Comparison of ENCODE assay signal across 12 mouse cellular contexts in genomic region chr1:185098975-185099958, GRCm38 (mm10).
DNase-seq lines count a peak whose midpoint lies in the region; ATAC-seq and TF ChIP-seq lines count a peak whose summit lies in the region.
"Had no signal": no experiment of that assay in that cellular context is flagged by ENCODE, and none has a peak within 500 bp of the region (broad histone marks: within the 10 kb centered on the region; RNA-seq: fewer than 3 reads in every experiment).

No protein-coding gene starts in this region.

- intact Hi-C loops in heart, postnatal 36 days (cut with DNase I): no loop called here
- intact Hi-C loops in gastrocnemius, adult 2 months (cut with DNase I): no loop called here

- no peaks in the 10 kb centered on the region for H3K27me3 ChIP-seq in heart, embryonic 14.5 days (ENCODE audit: control insufficient read depth, insufficient read depth, low read length)
- no peaks in the 10 kb centered on the region for H3K27me3 ChIP-seq in forebrain, embryonic 13.5 days
- H3K27me3 ChIP-seq in midbrain, embryonic 12.5 days: no peaks in the 10 kb centered on the region; the same call in 1 of the 2 replicates
- H3K27me3 ChIP-seq: embryonic facial prominence, embryonic 15.5 days had no signal

- 36% methylated on average over 18 of the region's 18 CpGs for WGBS in heart, embryonic 14.5 days
- 8% methylated on average over 18 of the region's 18 CpGs for WGBS in forebrain, embryonic 13.5 days
- WGBS in midbrain, embryonic 12.5 days: 6% methylated on average over 18 of the region's 18 CpGs

- H3K4me3 ChIP-seq in heart, embryonic 14.5 days (ENCODE audit: control insufficient read depth in 1 of 2, insufficient read depth in 1 of 2, low read depth in 1 of 2, low read length in 2 of 2): no peak overlapping the region
- H3K4me3 ChIP-seq in forebrain, embryonic 13.5 days: no peak overlapping the region; the same call in 1 of the 2 replicates
- H3K4me3 ChIP-seq in midbrain, embryonic 12.5 days: no peak overlapping the region
- H3K4me3 ChIP-seq in gastrocnemius, adult 2 months: no peak overlapping the region
- H3K4me3 ChIP-seq: embryonic facial prominence, embryonic 15.5 days; liver, embryonic 12.5 days had no signal

- TF ChIP-seq CTCF in gastrocnemius, adult 2 months (IDR thresholded peaks at IDR 0.05): no peak

- H3K9ac ChIP-seq in heart, embryonic 14.5 days (ENCODE audit: low read length): no peak overlapping the region
- no peak overlapping the region for H3K9ac ChIP-seq in forebrain, embryonic 13.5 days
- peak overlapping the region; percentile 31; the same call in 1 of the 2 replicates for H3K9ac ChIP-seq in midbrain, embryonic 12.5 days (replicated peaks)
- H3K9ac ChIP-seq: embryonic facial prominence, embryonic 15.5 days; liver, embryonic 12.5 days had no signal

- no peaks in the 10 kb centered on the region for H3K36me3 ChIP-seq in heart, embryonic 14.5 days (ENCODE audit: control insufficient read depth, insufficient read depth, low read length)
- H3K36me3 ChIP-seq in forebrain, embryonic 13.5 days (ENCODE audit: poor library complexity, severe bottlenecking): no peaks in the 10 kb centered on the region
- H3K36me3 ChIP-seq in midbrain, embryonic 12.5 days: no peaks in the 10 kb centered on the region
- H3K36me3 ChIP-seq: embryonic facial prominence, embryonic 15.5 days; liver, embryonic 12.5 days had no signal

- H3K27ac ChIP-seq in heart, embryonic 14.5 days (replicated peaks in 1 of 2; ENCODE audit: control insufficient read depth in 1 of 2, insufficient read depth in 1 of 2, low read depth in 2 of 2, low read length in 2 of 2): peak overlapping the region; percentile 28 to 66
- H3K27ac ChIP-seq in forebrain, embryonic 13.5 days: peak overlapping the region; percentile 65
- H3K27ac ChIP-seq in midbrain, embryonic 12.5 days (replicated peaks): peak overlapping the region; percentile 82
- H3K27ac ChIP-seq in gastrocnemius, adult 2 months: no peak overlapping the region
- H3K27ac ChIP-seq: embryonic facial prominence, embryonic 15.5 days; liver, embryonic 12.5 days had no signal

- DNase-seq in heart, postnatal 36 days: no peak
- peak; percentile 72 for DNase-seq in R1 (ENCODE audit: low read depth, low spot score)
- DNase-seq in gastrocnemius, postnatal 10 days: no peak
- no peak for DNase-seq in gastrocnemius, adult 2 months
- no peak for DNase-seq in urinary bladder, adult 18-20 months (ENCODE audit: low spot score in 2 of 2)
- DNase-seq: gastrocnemius, postnatal 14 days; kidney, adult 9 months had no signal

- H3K9me3 ChIP-seq in heart, embryonic 14.5 days (ENCODE audit: control insufficient read depth, low read length): no peaks in the 10 kb centered on the region
- no peaks in the 10 kb centered on the region for H3K9me3 ChIP-seq in forebrain, embryonic 13.5 days (replicated peaks)
- H3K9me3 ChIP-seq in midbrain, embryonic 12.5 days: no peaks in the 10 kb centered on the region
- H3K9me3 ChIP-seq: embryonic facial prominence, embryonic 15.5 days; liver, embryonic 12.5 days had no signal

- no peak overlapping the region; the same call in 1 of the 2 replicates for H3K4me2 ChIP-seq in heart, embryonic 14.5 days (ENCODE audit: low read length)
- peak overlapping the region; percentile 38 for H3K4me2 ChIP-seq in forebrain, embryonic 13.5 days
- peak overlapping the region; percentile 35 for H3K4me2 ChIP-seq in midbrain, embryonic 12.5 days (replicated peaks)
- H3K4me2 ChIP-seq: embryonic facial prominence, embryonic 15.5 days; liver, embryonic 12.5 days had no signal

- H3K4me1 ChIP-seq in heart, embryonic 14.5 days (ENCODE audit: control insufficient read depth in 2 of 2, insufficient read depth in 2 of 2, low read length in 2 of 2): peaks cover 11 to 19% of the 10 kb centered on the region in 2 experiments
- peaks cover 34% of the 10 kb centered on the region for H3K4me1 ChIP-seq in forebrain, embryonic 13.5 days
- H3K4me1 ChIP-seq in midbrain, embryonic 12.5 days: peaks cover 26% of the 10 kb centered on the region
- H3K4me1 ChIP-seq: liver, embryonic 12.5 days had no signal

- ATAC-seq in heart, embryonic 14.5 days (ENCODE audit: insufficient number of reproducible peaks, insufficient read depth, low FRiP score, low read depth): no peak
- peak; percentile 78 for ATAC-seq in forebrain, embryonic 13.5 days
- peak; percentile 70 for ATAC-seq in midbrain, embryonic 12.5 days (ENCODE audit: low FRiP score, low read depth)
- ATAC-seq: liver, embryonic 12.5 days had no signal
